Mouse (Mus musculus): ENCODE measurements around the gene Scaf11. TPM values are rescaled to one million over a fixed set of nuclear protein-coding genes. Genes with fewer than 3 reads are reported as not detected.

The Scaf11 gene
- total RNA-seq (2023): 10 to 100 TPM; 65.2 to 69.2 TPM

DNA sequence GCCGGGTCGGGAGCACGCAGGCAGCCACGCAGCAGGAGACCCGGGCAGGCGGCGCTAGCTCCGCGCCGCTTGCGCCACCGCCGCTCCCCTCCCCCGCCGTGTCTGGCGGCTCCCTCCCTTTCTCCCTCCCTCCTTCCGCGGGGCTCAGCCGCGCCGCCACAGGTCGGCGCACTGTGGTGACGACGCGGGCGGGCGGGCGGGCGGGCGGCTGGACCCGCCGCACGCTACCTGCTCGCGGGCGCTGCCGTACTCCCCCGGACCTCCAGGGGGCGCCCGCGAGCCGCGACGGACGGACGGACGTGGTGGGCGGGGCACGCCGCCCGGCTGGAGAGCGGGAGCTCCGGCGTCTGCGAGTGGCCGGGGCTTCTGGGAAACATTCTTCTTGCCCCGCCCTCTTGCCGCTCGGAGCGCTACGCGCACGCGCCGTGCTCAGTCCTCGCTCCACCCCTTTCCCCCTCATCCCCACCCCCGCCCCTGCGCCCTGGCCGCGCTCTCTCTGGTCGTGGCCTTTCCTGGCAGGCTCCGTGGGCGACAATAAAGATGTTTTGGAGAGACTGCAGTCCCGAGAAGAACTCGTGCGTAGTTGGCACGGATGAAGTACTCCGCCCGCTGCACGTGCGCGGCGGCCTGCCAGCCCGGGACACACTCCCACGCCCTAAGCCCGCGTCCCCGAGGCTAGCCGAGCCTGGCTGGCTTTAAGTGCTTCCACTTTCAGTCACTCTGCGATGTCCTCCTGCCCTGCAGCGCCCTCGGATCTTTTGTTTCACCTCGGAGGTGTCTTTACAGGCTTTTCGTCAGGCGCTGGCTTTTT lies at the start of gene Scaf11:
Gene Scaf11 (minus strand): TSS at position 114 of the 811 bp plus-strand sequence.

Other genes with a start within 250 kb of the Scaf11 start
- 10 to 100 TPM; 59.7 to 64.3 TPM for gene Arid2, start 173.3 kb downstream of the Scaf11 start, total RNA-seq (2023)
- gene Slc38a1, start 182.1 kb upstream of the Scaf11 start, total RNA-seq (2023): 10 to 100 TPM; 32.2 to 49.1 TPM
- 10 to 100 TPM; 75.7 to 78.8 TPM for gene Slc38a2, start 238.9 kb upstream of the Scaf11 start, total RNA-seq (2023)